Mouse (Mus musculus) intestine, embryonic 14.5 days (tissue): ENCODE measurements around the gene Eddm3b. TPM values are rescaled to one million over a fixed set of nuclear protein-coding genes. Genes with fewer than 3 reads are reported as not detected.

ENCODE experiments used
- ATAC-seq: fragments of 200-750 bp; cut with Nextera tagmentation; replicated peaks from 2 replicates; pipeline ENCODE4 v1.8.0; 2017; ENCODE audit warnings: low read depth, moderate number of reproducible peaks, moderate TSS enrichment, moderate library complexity; ENCODE audit not compliant: low FRiP score, low TSS enrichment
- DNase-seq: peaks from one replicate; pipeline ENCODE4 v3.0.0-alpha.2; 2018; ENCODE audit warnings: low spot score
- H3K27ac ChIP-seq: fragments of 300-500 bp; sonication (generic); 2 replicates; pipeline ENCODE4 v1.5.1; 2014; ENCODE audit warnings: low read depth, mild to moderate bottlenecking, control low read depth
- H3K27me3 ChIP-seq: fragments of 300-500 bp; sonication (generic); replicated peaks from 2 replicates; pipeline ENCODE4 v1.6.1; 2014; ENCODE audit warnings: low read length, control low read depth; ENCODE audit not compliant: control insufficient read depth, insufficient read depth
- H3K36me3 ChIP-seq: fragments of 300-500 bp; sonication (generic); 2 replicates; pipeline ENCODE4 v1.6.1; 2014; ENCODE audit warnings: low read length, control low read depth; ENCODE audit not compliant: control insufficient read depth, insufficient read depth
- H3K4me1 ChIP-seq: fragments of 300-500 bp; sonication (generic); replicated peaks from 2 replicates; pipeline ENCODE4 v1.6.1; 2014; ENCODE audit warnings: low read length, control low read depth, mixed read lengths; ENCODE audit not compliant: control insufficient read depth, insufficient read depth
- H3K4me2 ChIP-seq: fragments of 300-500 bp; sonication (generic); 2 replicates; pipeline ENCODE4 v1.6.1; 2014; ENCODE audit warnings: low read length
- H3K4me3 ChIP-seq: fragments of 300-500 bp; sonication (generic); 2 replicates; pipeline ENCODE4 v1.5.1; 2014; ENCODE audit warnings: low read depth, low read length, control low read depth, mixed read lengths
- H3K9ac ChIP-seq: fragments of 300-500 bp; sonication (generic); 2 replicates; pipeline ENCODE4 v1.6.1; 2014; ENCODE audit warnings: mild to moderate bottlenecking, low read length
- H3K9me3 ChIP-seq: fragments of 300-500 bp; sonication (generic); 2 replicates; pipeline ENCODE4 v1.6.1; 2016; ENCODE audit warnings: low read length, control low read depth; ENCODE audit not compliant: control insufficient read depth
- WGBS: fragments of 180-500 bp; shearing (Covaris S2); extraction: QIAGEN DNeasy Blood & Tissue Kit; methylation state at CpG from one replicate; pipeline ENCODE4 v1.1.7; 2014; 5-methylcytosine and 5-hydroxymethylcytosine counted together
- polyA plus RNA-seq: library from polyadenylated mRNA; unstranded; fragments of >200 nt; fragmentation: Nextera tagmentation; extraction: Ambion mirVana; gene quantifications from 2 replicates; pipeline ENCODE4 v1.2.1, GENCODE M21; 2014

The Eddm3b gene
- polyA plus RNA-seq, 1 experiment from 2014 or later, result 0.12 TPM

DNA sequence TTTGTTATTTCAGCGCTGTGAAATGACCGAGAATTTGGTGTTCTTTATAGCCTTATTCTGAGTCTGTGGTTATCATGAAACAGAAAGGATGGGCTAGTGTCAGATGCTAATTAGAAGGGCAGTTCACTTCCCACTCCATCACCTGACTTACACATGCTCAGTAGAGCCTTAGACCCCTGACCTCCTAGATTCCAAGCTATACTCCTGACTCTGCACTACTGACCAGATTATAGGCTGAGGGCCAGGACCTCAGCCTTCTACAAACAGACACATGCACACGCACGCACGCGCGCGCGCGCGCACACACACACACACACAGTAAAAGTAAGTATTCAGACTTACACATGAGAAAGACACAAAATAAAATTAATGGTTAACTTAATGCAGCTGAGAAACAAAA is 15.3 kb upstream of the Eddm3b start:
- no peak overlapping the region for H3K27ac ChIP-seq
- WGBS, result 95% methylated on average over 11 of the region's 11 CpGs
- H3K9me3 ChIP-seq, result no peaks in the 10 kb centered on the region
- no peak overlapping the region for H3K4me2 ChIP-seq
- H3K4me1 ChIP-seq, result no peaks in the 10 kb centered on the region; the same call in 1 of the 2 replicates
- ATAC-seq (no peak), DNase-seq (no peak)
- H3K9ac ChIP-seq, result no peak overlapping the region
- H3K27me3 ChIP-seq, result no peaks in the 10 kb centered on the region
- H3K4me3 ChIP-seq, result no peak overlapping the region
- no peaks in the 10 kb centered on the region for H3K36me3 ChIP-seq

DNA sequence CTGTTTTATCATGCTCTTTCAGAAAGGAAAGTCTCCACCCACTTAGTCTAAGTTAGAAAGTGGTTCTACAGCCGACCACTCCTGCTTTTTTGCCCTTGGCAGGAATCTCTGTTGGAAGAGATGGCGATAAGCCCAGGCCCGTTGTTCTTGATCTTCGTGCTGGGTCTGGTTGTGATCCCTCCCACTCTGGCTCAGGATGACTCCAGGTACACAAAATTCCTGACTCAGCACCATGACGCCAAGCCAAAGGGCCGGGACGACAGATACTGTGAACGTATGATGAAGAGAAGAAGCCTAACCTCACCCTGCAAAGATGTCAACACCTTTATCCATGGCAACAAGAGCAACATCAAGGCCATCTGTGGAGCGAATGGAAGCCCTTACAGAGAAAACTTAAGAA is 12.9 kb upstream of the Eddm3b start:
- Histone ChIP-seq H3K4me2 (no peak overlapping the region), H3K4me3 (no peak overlapping the region), H3K4me1 (no peaks in the 10 kb centered on the region), H3K27me3 (no peaks in the 10 kb centered on the region), H3K9ac (no peak overlapping the region), H3K27ac (no peak overlapping the region), H3K9me3 (no peaks in the 10 kb centered on the region), H3K36me3 (peaks cover 9% of the 10 kb centered on the region; the same call in 1 of the 2 replicates)
- WGBS, result 75% methylated on average over 9 of the region's 9 CpGs
- ATAC-seq (no peak), DNase-seq (no peak)

DNA sequence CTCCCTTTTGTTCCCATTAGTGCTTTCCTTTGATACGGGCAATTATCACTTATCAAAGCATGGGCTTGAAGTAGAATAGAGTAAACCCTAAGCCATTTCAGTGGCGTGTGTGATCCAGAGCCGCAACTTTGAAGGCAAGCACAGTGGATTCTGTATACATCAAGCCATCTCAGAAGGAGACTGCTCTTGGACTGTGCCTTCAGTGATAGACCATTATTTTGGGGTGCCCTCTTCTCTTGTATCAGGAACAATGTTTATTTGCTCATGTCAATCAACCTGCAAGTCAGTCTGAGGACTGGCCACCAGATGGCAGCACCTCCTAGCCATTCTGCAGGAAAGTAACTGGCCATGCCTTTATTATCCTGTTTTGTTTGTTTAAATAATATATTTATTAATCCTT is 11.0 kb upstream of the Eddm3b start:
- 65% methylated on average over 3 of the region's 3 CpGs for WGBS
- H3K36me3 ChIP-seq, result peaks cover 9% of the 10 kb centered on the region; the same call in 1 of the 2 replicates
- DNase-seq (peak; percentile 84), ATAC-seq (no peak)
- no peak overlapping the region for H3K4me3 ChIP-seq
- no peak overlapping the region for H3K27ac ChIP-seq
- H3K4me2 ChIP-seq, result no peak overlapping the region
- H3K27me3 ChIP-seq, result no peaks in the 10 kb centered on the region
- H3K4me1 ChIP-seq, result no peaks in the 10 kb centered on the region
- no peaks in the 10 kb centered on the region for H3K9me3 ChIP-seq
- H3K9ac ChIP-seq, result no peak overlapping the region

DNA sequence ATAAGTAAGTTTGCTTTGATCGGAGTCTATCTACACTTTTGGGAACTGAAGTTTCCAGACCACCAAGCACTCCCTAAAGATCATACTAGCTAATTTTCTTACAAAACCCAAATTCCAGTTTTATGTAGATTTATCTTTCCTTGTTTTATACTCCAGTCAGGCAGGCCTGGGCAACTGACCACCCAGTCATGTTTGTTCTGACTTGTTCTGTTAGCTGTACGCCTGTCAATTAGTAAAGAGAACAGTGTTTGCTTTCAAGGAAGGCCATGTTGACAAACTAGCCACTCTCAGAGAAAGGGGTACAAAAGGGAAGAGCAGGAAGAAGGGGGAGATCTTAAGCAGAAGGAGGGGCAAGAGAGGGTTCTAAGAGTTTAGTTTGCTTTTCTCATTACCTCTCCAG is 9.9 kb upstream of the Eddm3b start:
- WGBS, result 80% methylated on average over 2 of the region's 2 CpGs
- no peak overlapping the region for H3K9ac ChIP-seq

DNA sequence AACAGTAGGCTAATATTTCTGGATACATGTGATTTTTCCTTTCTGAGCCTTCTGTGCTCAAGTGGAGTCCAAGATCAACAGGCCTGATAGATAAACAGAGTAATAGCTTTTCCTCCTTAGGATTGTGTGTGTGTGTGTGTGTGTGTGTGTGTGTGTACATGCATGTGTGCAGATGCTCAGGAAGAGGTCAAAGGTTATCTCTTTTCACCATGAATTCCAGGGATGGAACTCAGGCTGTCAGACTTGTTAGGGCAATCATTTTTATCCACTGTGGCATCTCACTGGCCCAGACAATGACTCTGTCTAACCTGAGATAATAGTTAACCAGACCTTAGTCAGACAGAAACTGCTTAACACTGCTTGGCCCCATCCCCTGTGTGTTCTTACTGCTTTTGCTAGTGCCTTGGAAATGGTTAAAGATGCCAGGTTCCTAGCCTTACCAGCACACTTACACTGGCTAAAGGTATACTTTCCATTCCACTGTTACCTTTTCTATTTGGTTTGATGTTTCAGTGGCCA is 7.7 kb upstream of the Eddm3b start:
- no peak for DNase-seq
- no peak overlapping the region for H3K4me3 ChIP-seq
- H3K9me3 ChIP-seq, result no peaks in the 10 kb centered on the region
- no peaks in the 10 kb centered on the region for H3K4me1 ChIP-seq
- no peak overlapping the region for H3K9ac ChIP-seq
- no peak overlapping the region for H3K27ac ChIP-seq
- peak; percentile 46; the same call in 1 of the 2 replicates for ATAC-seq
- peaks cover 9% of the 10 kb centered on the region; the same call in 1 of the 2 replicates for H3K36me3 ChIP-seq
- H3K4me2 ChIP-seq, result no peak overlapping the region
- no peaks in the 10 kb centered on the region for H3K27me3 ChIP-seq

More for the DNA sequence above, 9.9 kb upstream of the Eddm3b start:
- no peak overlapping the region for H3K4me2 ChIP-seq
- no peaks in the 10 kb centered on the region for H3K9me3 ChIP-seq
- no peak overlapping the region for H3K27ac ChIP-seq
- DNase-seq (no peak), ATAC-seq (no peak)
- no peaks in the 10 kb centered on the region for H3K4me1 ChIP-seq
- H3K36me3 ChIP-seq, result peaks cover 9% of the 10 kb centered on the region; the same call in 1 of the 2 replicates
- H3K27me3 ChIP-seq, result no peaks in the 10 kb centered on the region
- no peak overlapping the region for H3K4me3 ChIP-seq

DNA sequence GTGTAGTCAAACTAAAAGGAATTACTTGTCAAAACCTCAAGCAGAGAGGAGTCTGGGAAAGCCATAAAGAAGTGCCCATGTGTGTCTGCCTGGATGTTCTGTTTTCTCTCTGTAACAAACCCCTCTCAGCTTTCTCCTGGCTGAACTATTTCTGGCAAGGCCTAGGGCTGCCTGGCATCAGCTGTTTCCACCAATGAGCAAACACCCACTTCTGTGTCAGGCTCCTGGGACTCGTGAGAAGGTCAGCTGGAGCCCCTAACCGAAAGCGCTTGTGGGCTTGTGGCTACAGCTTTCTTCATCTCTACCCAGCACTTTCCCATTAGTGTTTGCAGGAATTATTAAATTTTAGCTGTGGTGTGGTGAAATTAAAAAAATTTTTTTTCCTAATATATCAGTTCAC is 2.3 kb upstream of the Eddm3b start:
- no peaks in the 10 kb centered on the region for H3K4me1 ChIP-seq
- H3K9ac ChIP-seq, result no peak overlapping the region
- H3K36me3 ChIP-seq, result no peaks in the 10 kb centered on the region
- no peak overlapping the region for H3K4me3 ChIP-seq
- no peak overlapping the region for H3K4me2 ChIP-seq
- no peaks in the 10 kb centered on the region for H3K27me3 ChIP-seq
- 60% methylated on average over 3 of the region's 3 CpGs for WGBS
- no peak for ATAC-seq
- no peak overlapping the region for H3K27ac ChIP-seq
- no peaks in the 10 kb centered on the region for H3K9me3 ChIP-seq
- no peak for DNase-seq

DNA sequence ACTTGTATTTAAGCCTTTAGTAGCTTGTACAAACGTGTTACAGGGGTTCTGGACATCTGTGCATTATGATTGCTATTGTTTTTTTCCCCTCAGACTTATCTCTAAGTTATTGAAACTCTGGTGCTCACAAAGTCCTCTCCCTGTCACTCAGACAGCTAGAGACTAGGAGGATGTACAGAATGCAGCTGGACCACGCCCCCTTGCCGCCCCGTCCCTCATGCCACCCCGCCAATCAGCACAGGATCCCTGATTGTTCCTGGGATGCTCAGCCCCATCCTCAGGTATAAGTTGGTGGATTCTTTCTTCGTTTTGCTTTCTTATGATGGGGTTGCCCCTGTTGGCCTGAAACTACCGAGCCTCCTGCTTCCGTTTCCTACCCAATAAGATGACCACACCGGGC is 750 bp upstream of the Eddm3b start:
- no peak overlapping the region for H3K27ac ChIP-seq
- H3K4me1 ChIP-seq, result no peaks in the 10 kb centered on the region
- no peak overlapping the region for H3K4me3 ChIP-seq
- DNase-seq (no peak), ATAC-seq (no peak)
- H3K9ac ChIP-seq, result no peak overlapping the region
- H3K4me2 ChIP-seq, result no peak overlapping the region
- no peaks in the 10 kb centered on the region for H3K9me3 ChIP-seq
- H3K36me3 ChIP-seq, result no peaks in the 10 kb centered on the region
- H3K27me3 ChIP-seq, result no peaks in the 10 kb centered on the region
- 35% methylated on average over 9 of the region's 9 CpGs for WGBS

DNA sequence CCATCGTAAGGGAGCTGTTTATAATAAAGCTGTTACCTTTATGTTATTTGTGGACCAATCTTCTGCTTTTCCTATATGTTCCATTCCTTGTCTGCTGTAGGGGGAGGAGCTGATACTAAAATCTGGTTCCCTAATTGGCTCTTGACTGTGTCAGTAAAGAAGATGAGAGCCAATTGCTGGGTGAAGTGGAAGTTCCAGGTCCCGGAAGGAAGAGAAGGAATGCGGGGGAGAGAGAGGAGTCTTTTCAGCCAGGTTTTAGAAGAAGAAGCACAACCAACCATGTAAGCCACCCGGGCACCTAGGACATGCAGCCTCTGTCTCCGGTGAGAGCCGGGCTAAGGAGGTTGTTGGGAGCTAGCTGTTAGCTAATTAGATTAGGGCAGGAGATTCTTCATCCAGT is 11.5 kb downstream of the Eddm3b start:
- no peak for DNase-seq
- Histone ChIP-seq H3K9ac (no peak overlapping the region), H3K4me2 (no peak overlapping the region), H3K4me3 (no peak overlapping the region), H3K4me1 (no peaks in the 10 kb centered on the region), H3K9me3 (no peaks in the 10 kb centered on the region), H3K36me3 (no peaks in the 10 kb centered on the region), H3K27me3 (no peaks in the 10 kb centered on the region), H3K27ac (no peak overlapping the region)
- ATAC-seq, result no peak
- 82% methylated on average over 6 of the region's 6 CpGs for WGBS

DNA sequence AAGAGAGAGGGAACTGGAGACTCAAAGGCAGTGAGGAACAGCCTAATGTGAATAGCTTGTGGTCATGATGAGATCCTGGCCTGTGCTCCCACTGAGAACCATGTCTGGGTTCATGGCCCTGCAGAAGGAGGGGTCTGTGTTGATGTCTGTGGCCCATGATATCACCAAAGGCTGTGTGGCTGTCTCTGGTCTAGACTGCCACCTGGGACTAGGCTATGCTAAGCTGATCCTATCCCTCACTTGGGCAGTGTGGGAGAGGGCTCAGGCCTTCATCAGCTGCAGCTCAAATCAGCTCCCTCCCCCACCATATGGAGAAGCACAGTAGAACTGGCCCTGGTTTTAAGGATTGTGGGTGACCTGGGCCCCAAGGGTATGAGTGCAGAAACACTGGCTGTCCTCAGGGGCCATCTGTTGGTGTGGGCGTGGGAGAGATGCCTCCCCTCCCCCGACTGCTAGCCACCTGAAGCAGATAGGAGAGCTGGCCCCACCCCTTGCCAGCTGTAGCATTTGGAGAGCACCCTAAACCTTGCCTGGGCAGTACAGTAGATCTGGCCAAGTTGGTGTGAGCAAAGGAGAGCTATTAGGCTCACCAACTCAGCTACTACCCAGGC is 13.5 kb downstream of the Eddm3b start:
- WGBS, result 63% methylated on average over 2 of the region's 2 CpGs
- H3K9me3 ChIP-seq, result no peaks in the 10 kb centered on the region
- ATAC-seq (no peak), DNase-seq (no peak)
- H3K27me3 ChIP-seq, result no peaks in the 10 kb centered on the region
- H3K4me1 ChIP-seq, result no peaks in the 10 kb centered on the region
- no peak overlapping the region for H3K4me3 ChIP-seq
- no peak overlapping the region for H3K4me2 ChIP-seq
- H3K9ac ChIP-seq, result no peak overlapping the region
- no peak overlapping the region for H3K27ac ChIP-seq
- no peaks in the 10 kb centered on the region for H3K36me3 ChIP-seq
